Mouse (Mus musculus) embryonic fibroblast, embryonic 13.5 days (primary cell): Measurements from ENCODE around the gene Asmt.

Experiments
- CTCF ChIP-seq: IDR thresholded peaks from 2 replicates; pipeline ENCODE4 v1.5.1; 2011; ENCODE audit warnings: mild to moderate bottlenecking, control low read depth, low read length, moderate library complexity, borderline replicate concordance; ENCODE audit not compliant: insufficient read depth
- POLR2A ChIP-seq: IDR thresholded peaks from 2 replicates; pipeline ENCODE4 v1.6.1; 2011; ENCODE audit warnings: low read depth, mild to moderate bottlenecking, control low read depth, low read length, moderate library complexity

GRCm38 (mm10) chrX:170674229-170674771 lies 1.9 kb downstream of the Asmt start:
- TF ChIP-seq CTCF (no peak), POLR2A (no peak)
